In genomic region chr7:125313604-125314003, GRCm38 (mm10) we compare ENCODE assay signal across 19 mouse cellular contexts.
DNase-seq lines count a peak whose midpoint lies in the region; ATAC-seq and TF ChIP-seq lines count a peak whose summit lies in the region.
"Had no signal": no experiment of that assay in that cellular context is flagged by ENCODE, and none has a peak within 500 bp of the region (broad histone marks: within the 10 kb centered on the region; RNA-seq: fewer than 3 reads in every experiment).

No protein-coding gene starts in this region.

- TF ChIP-seq POLR2A in brain, embryonic 14.5 days (IDR thresholded peaks at IDR 0.05; ENCODE audit: borderline replicate concordance, extremely low read depth, insufficient read depth, insufficient read length, poor library complexity, severe bottlenecking), result no peak

- H3K4me1 ChIP-seq in forebrain, embryonic 14.5 days (ENCODE audit: control insufficient read depth, insufficient read depth, low read length), result no peaks in the 10 kb centered on the region; the same call in 1 of the 2 replicates
- peaks cover 8% of the 10 kb centered on the region for H3K4me1 ChIP-seq in forebrain, embryonic 15.5 days

- no peaks in the 10 kb centered on the region for H3K9me3 ChIP-seq in forebrain, embryonic 14.5 days (replicated peaks; ENCODE audit: control insufficient read depth, low read length)
- no peaks in the 10 kb centered on the region for H3K9me3 ChIP-seq in forebrain, embryonic 15.5 days
- H3K9me3 ChIP-seq: G1E had no signal

- no peak overlapping the region for H3K27ac ChIP-seq in forebrain, embryonic 14.5 days (ENCODE audit: low read depth, low read length)
- no peak overlapping the region for H3K27ac ChIP-seq in forebrain, embryonic 15.5 days (replicated peaks)

- H3K4me2 ChIP-seq in forebrain, embryonic 14.5 days (ENCODE audit: low read length), result no peak overlapping the region
- no peak overlapping the region for H3K4me2 ChIP-seq in forebrain, embryonic 15.5 days (replicated peaks)

- peak; percentile 45 for DNase-seq in forebrain, embryonic 14.5 days (ENCODE audit: low spot score)
- DNase-seq in brain, embryonic 14.5 days (ENCODE audit: low read depth), result peak; percentile 62
- no peak for DNase-seq in spleen, adult 18-20 months
- DNase-seq: adrenal gland, adult 2 months; adrenal gland, adult 8-10 months; adrenal gland, postnatal 10 days; adrenal gland, postnatal 14 days; adrenal gland, postnatal 25 days; adrenal gland, postnatal 36 days; B cell, adult 2 months; cerebellum, adult 11 months; cerebellum, adult 11-12 months; cerebellum, adult 18-20 months; cerebellum, adult 2 months had no signal

- no peaks in the 10 kb centered on the region for H3K36me3 ChIP-seq in forebrain, embryonic 14.5 days (ENCODE audit: control insufficient read depth, insufficient read depth, low read length)
- no peaks in the 10 kb centered on the region for H3K36me3 ChIP-seq in forebrain, embryonic 15.5 days
- H3K36me3 ChIP-seq: G1E had no signal

- TF ChIP-seq CTCF in brain, embryonic 14.5 days (IDR thresholded peaks at IDR 0.05; ENCODE audit: borderline replicate concordance, extremely low read depth, insufficient read depth, insufficient read length), result no peak

- WGBS in forebrain, embryonic 14.5 days, result 65% methylated on average over 3 of the region's 3 CpGs
- 75% methylated on average over 3 of the region's 3 CpGs for WGBS in forebrain, embryonic 15.5 days

- no peak overlapping the region for H3K4me3 ChIP-seq in forebrain, embryonic 14.5 days (ENCODE audit: low read depth, low read length)
- no peak overlapping the region for H3K4me3 ChIP-seq in forebrain, embryonic 15.5 days

- H3K9ac ChIP-seq in forebrain, embryonic 14.5 days (ENCODE audit: low read length), result no peak overlapping the region
- no peak overlapping the region for H3K9ac ChIP-seq in forebrain, embryonic 15.5 days (replicated peaks)

- no peaks in the 10 kb centered on the region for H3K27me3 ChIP-seq in forebrain, embryonic 14.5 days (replicated peaks; ENCODE audit: control insufficient read depth, insufficient read depth, low read length)
- H3K27me3 ChIP-seq in forebrain, embryonic 15.5 days, result no peaks in the 10 kb centered on the region
- H3K27me3 ChIP-seq: Patski had no signal

- ATAC-seq in forebrain, embryonic 14.5 days, result peak; percentile 52
- ATAC-seq in forebrain, embryonic 15.5 days (replicated peaks), result no peak
- ATAC-seq: activated CD4-positive, CD25-positive, alpha-beta regulatory T cell, adult 4 months; CD4-positive, CD25-positive, alpha-beta regulatory T cell, adult 4 months; Patski had no signal

Comparison
In these comparisons a context has a peak if more than half of its experiments do, and no peak if none do; other contexts are left out.
1. DNase-seq: peak in forebrain, embryonic 14.5 days (single experiment) and brain, embryonic 14.5 days (single experiment); none in spleen, adult 18-20 months (0 of 2).